In the genomic region with DNA sequence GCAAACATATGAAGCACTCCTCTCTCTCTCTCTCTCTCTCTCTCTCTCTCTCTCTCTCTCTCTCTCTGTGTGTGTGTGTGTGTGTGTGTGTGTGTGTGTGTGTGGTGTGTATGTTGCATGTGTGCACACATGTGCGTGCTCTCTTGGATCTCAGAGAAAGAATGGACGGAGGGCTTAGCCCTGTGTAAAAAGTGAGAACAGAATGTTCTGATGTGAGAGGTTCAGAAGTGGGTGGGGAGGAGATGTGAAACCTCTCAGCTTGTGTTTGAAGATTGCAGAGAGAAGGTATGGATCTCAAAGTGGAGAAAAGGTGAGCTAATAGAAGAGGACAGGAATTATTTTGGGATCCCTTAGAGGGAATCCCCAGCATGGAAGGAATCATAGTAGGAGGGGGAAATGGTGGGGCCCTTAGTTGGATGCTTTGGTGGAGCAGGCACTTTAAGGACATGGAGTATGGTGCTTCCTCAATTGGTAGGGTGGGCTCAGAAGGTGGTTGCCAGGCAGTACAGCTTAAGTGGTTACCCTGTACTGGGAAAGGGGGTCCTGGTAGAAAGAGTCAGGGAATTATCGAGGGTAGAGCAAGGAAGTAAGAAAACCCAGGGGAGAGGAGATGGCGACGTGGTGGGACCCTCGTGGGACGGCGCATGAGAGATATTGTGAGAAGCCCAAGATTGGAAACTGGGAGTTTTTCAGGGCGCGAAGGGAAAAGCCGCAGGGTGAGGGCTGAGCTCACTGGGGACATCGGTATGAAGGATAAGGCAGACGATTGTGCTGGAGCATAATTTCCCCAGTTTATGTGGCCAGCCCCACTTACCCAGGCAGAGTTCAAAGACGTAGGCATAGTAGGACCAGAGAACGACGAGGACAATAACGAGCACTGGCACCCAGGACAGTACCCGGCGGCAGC, we compare ENCODE assay signal across 7 mouse cellular contexts. TPM values are rescaled to one million over a fixed set of nuclear protein-coding genes. Genes with fewer than 3 reads are reported as not detected.
DNase-seq lines count a peak whose midpoint lies in the region; ATAC-seq lines count a peak whose summit lies in the region.

No protein-coding gene starts in this region.

- no peaks in the 10 kb centered on the region for H3K36me3 ChIP-seq in erythroblast, embryonic 14.5 days (ENCODE audit: control insufficient read depth)
- no peaks in the 10 kb centered on the region for H3K36me3 ChIP-seq in limb, embryonic 11.5 days (ENCODE audit: control insufficient read depth, insufficient read depth, low read length)
- H3K36me3 ChIP-seq in midbrain, embryonic 15.5 days (replicated peaks) = no peaks in the 10 kb centered on the region

- 28% methylated on average over 19 of the region's 19 CpGs for WGBS in limb, embryonic 11.5 days
- 17% methylated on average over 19 of the region's 19 CpGs for whole genome bisulfite sequencing in midbrain, embryonic 15.5 days

- DNase-seq in ovary, postnatal 36 days (ENCODE audit: low spot score) = peak; percentile 4
- no peak for DNase-seq in ovary, adult 18-20 months (ENCODE audit: low spot score)
- no peak for DNase-seq in limb, embryonic 11.5 days (ENCODE audit: low spot score)
- DNase-seq in layer of hippocampus, adult 9-10 months (ENCODE audit: low spot score) = no peak
- no peak for DNase-seq in thymus, postnatal 14 days

- peak overlapping the region; percentile 51 for H3K9ac ChIP-seq in limb, embryonic 11.5 days (ENCODE audit: low read length)
- peak overlapping the region; percentile 53 for H3K9ac ChIP-seq in midbrain, embryonic 15.5 days

- peaks cover 22% of the 10 kb centered on the region for H3K4me1 ChIP-seq in erythroblast, embryonic 14.5 days (ENCODE audit: control insufficient read depth)
- no peaks in the 10 kb centered on the region for H3K4me1 ChIP-seq in limb, embryonic 11.5 days (ENCODE audit: control insufficient read depth, insufficient read depth, low read length)
- no peaks in the 10 kb centered on the region for H3K4me1 ChIP-seq in midbrain, embryonic 15.5 days

- peaks cover 5% of the 10 kb centered on the region; the same call in 1 of the 2 replicates for H3K27me3 ChIP-seq in erythroblast, embryonic 14.5 days (ENCODE audit: control insufficient read depth)
- peaks cover 11% of the 10 kb centered on the region for H3K27me3 ChIP-seq in limb, embryonic 11.5 days (ENCODE audit: control insufficient read depth, insufficient read depth, low read length)
- H3K27me3 ChIP-seq in midbrain, embryonic 15.5 days (replicated peaks) = peaks cover 6% of the 10 kb centered on the region; the same call in 1 of the 2 replicates

- no peaks in the 10 kb centered on the region for H3K9me3 ChIP-seq in erythroblast, embryonic 14.5 days (ENCODE audit: control insufficient read depth, low read length)
- no peaks in the 10 kb centered on the region for H3K9me3 ChIP-seq in limb, embryonic 11.5 days (ENCODE audit: control insufficient read depth, low read length)
- no peaks in the 10 kb centered on the region for H3K9me3 ChIP-seq in midbrain, embryonic 15.5 days

- H3K4me3 ChIP-seq in erythroblast, embryonic 14.5 days (replicated peaks) = peak overlapping the region; percentile 76
- peak overlapping the region; percentile 45 for H3K4me3 ChIP-seq in limb, embryonic 11.5 days (ENCODE audit: low read depth, low read length)
- H3K4me3 ChIP-seq in midbrain, embryonic 15.5 days = peak overlapping the region; percentile 52

- peak overlapping the region; percentile 56; the same call in 1 of the 2 replicates for H3K27ac ChIP-seq in limb, embryonic 11.5 days (replicated peaks; ENCODE audit: low read depth, low read length)
- H3K27ac ChIP-seq in midbrain, embryonic 15.5 days = peak overlapping the region; percentile 70

- peak; percentile 32; the same call in 1 of the 2 replicates for ATAC-seq in limb, embryonic 11.5 days (ENCODE audit: insufficient number of reproducible peaks, low FRiP score, low TSS enrichment, low read depth)
- ATAC-seq in midbrain, embryonic 15.5 days (replicated peaks) = peak; percentile 61

- peak overlapping the region; percentile 57 for H3K4me2 ChIP-seq in limb, embryonic 11.5 days (ENCODE audit: low read depth, severe bottlenecking)
- peak overlapping the region; percentile 59 for H3K4me2 ChIP-seq in midbrain, embryonic 15.5 days

RNA-seq across cellular contexts. Expression of gene Zdhhc15, which starts 0.8 kb away (rescaled TPM):
- polyA plus RNA-seq in erythroblast, embryonic 14.5 days (2012) = 0.03 and 0.07 TPM in 2 replicates
- polyA plus RNA-seq in limb, embryonic 11.5 days (2014; fragmentation: Nextera tagmentation; extraction: Ambion mirVana) = 16.8 and 21.3 TPM in 2 replicates
- 4.2 and 4.4 TPM in 2 replicates for polyA plus RNA-seq in midbrain, embryonic 15.5 days (2015; fragmentation: Nextera tagmentation; extraction: Ambion mirVana)
